Mouse (Mus musculus): ENCODE results near the gene Tas1r3. TPM values are rescaled to one million over a fixed set of nuclear protein-coding genes. Genes with fewer than 3 reads are reported as not detected.
A peak's percentile ranks its signal among the peaks of the same experiment; 100 is the strongest.

Gene Tas1r3
- polyA plus RNA-seq, 1 experiment from 2014 or later = 0.09 TPM

- peaks cover 45% of the 10 kb centered on the region for H3K36me3 ChIP-seq
- H3K4me2 ChIP-seq = no peak overlapping the region
- 89% methylated on average over 4 of the region's 4 CpGs for WGBS
- peaks cover 40% of the 10 kb centered on the region for H3K4me1 ChIP-seq
- H3K9me3 ChIP-seq = no peaks in the 10 kb centered on the region
- H3K27me3 ChIP-seq (replicated peaks) = no peaks in the 10 kb centered on the region
- H3K4me3 ChIP-seq = no peak overlapping the region
- no peak overlapping the region for H3K27ac ChIP-seq (replicated peaks)
- ATAC-seq (ENCODE audit: extremely low read depth, insufficient number of reproducible peaks, low FRiP score, low TSS enrichment) = no peak
- no peak overlapping the region for H3K9ac ChIP-seq
These were observed 32.7 kb upstream of the Tas1r3 start for GRCm38 (mm10) chr4:155895826-155896225.

- Histone ChIP-seq H3K36me3 (peaks cover 39% of the 10 kb centered on the region), H3K9me3 (no peaks in the 10 kb centered on the region), H3K27ac (replicated peaks) (peak overlapping the region; percentile 55; the same call in 1 of the 2 replicates), H3K27me3 (replicated peaks) (no peaks in the 10 kb centered on the region), H3K4me3 (peak overlapping the region; percentile 92; the same call in 1 of the 2 replicates), H3K4me1 (peaks cover 43% of the 10 kb centered on the region), H3K9ac (peak overlapping the region; percentile 62; the same call in 1 of the 2 replicates), H3K4me2 (peak overlapping the region; percentile 91)
- ATAC-seq (ENCODE audit: extremely low read depth, insufficient number of reproducible peaks, low FRiP score, low TSS enrichment) = no peak
- 38% methylated on average over 6 of the region's 6 CpGs for WGBS
These were observed 32.1 kb upstream of the Tas1r3 start for GRCm38 (mm10) chr4:155895216-155895615.

DNA sequence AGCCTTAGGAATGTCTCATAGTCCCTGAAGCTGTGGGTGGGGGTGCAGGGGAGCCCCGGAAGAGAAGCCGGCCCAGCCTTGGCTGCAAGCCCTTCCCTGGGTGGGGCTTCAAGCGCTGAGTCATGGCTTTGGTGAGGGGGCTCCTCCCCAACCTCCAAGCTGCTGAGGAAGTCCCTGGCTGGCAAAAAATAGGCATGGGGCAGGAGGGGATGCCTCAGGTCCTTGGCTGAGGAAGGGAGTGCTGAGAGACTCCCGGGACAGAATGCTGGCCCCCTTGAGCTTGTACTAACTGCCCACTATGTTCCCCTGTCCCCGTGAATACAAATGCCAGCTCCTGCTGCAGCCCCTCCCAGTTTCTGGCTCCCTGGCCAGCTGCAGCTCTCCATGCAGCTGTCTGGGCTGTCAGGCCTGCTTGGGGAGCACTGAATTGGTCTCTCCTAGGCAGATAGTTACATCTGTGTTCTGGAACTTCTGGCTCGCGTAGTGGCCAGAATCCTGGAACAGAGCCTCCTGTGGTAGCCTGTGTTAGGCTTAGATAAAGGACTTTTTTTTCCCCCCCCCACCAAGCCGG lies 31.2 kb upstream of the Tas1r3 start:
- no peak for ATAC-seq (ENCODE audit: extremely low read depth, insufficient number of reproducible peaks, low FRiP score, low TSS enrichment)
- 19% methylated on average over 8 of the region's 8 CpGs for WGBS

GRCm38 (mm10) chr4:155893212-155893690 lies 30.1 kb upstream of the Tas1r3 start:
- Histone ChIP-seq H3K9ac (peak overlapping the region; percentile 93), H3K9me3 (no peaks in the 10 kb centered on the region), H3K27ac (replicated peaks) (no peak overlapping the region), H3K36me3 (peaks cover 39% of the 10 kb centered on the region), H3K27me3 (replicated peaks) (no peaks in the 10 kb centered on the region), H3K4me2 (peak overlapping the region; percentile 91), H3K4me1 (peaks cover 45% of the 10 kb centered on the region), H3K4me3 (peak overlapping the region; percentile 92)
- 70% methylated on average over 8 of the region's 8 CpGs for WGBS
- ATAC-seq (ENCODE audit: extremely low read depth, insufficient number of reproducible peaks, low FRiP score, low TSS enrichment) = no peak

More for the DNA sequence above, 31.2 kb upstream of the Tas1r3 start:
- Histone ChIP-seq H3K27ac (replicated peaks) (peak overlapping the region; percentile 55), H3K36me3 (peaks cover 39% of the 10 kb centered on the region), H3K4me3 (peak overlapping the region; percentile 92), H3K4me2 (peak overlapping the region; percentile 91), H3K9me3 (no peaks in the 10 kb centered on the region), H3K9ac (peak overlapping the region; percentile 64), H3K4me1 (peaks cover 45% of the 10 kb centered on the region), H3K27me3 (replicated peaks) (no peaks in the 10 kb centered on the region)

- H3K4me1 ChIP-seq = peaks cover 45% of the 10 kb centered on the region
- H3K27ac ChIP-seq (replicated peaks) = peak overlapping the region; percentile 99
- WGBS = 5% methylated on average over 37 of the region's 37 CpGs
- peak overlapping the region; percentile 93 for H3K9ac ChIP-seq
- peak overlapping the region; percentile 91 for H3K4me2 ChIP-seq
- H3K36me3 ChIP-seq = peaks cover 41% of the 10 kb centered on the region
- peak; percentile 2; the same call in 1 of the 2 replicates for ATAC-seq (ENCODE audit: extremely low read depth, insufficient number of reproducible peaks, low FRiP score, low TSS enrichment)
- H3K4me3 ChIP-seq = peak overlapping the region; percentile 92
- no peaks in the 10 kb centered on the region for H3K27me3 ChIP-seq (replicated peaks)
- no peaks in the 10 kb centered on the region for H3K9me3 ChIP-seq
These were observed 29.5 kb upstream of the Tas1r3 start for GRCm38 (mm10) chr4:155892438-155893211.

GRCm38 (mm10) chr4:155892017-155892416 lies 28.9 kb upstream of the Tas1r3 start:
- Histone ChIP-seq H3K36me3 (peaks cover 44% of the 10 kb centered on the region), H3K4me3 (peak overlapping the region; percentile 92), H3K9me3 (no peaks in the 10 kb centered on the region), H3K4me2 (peak overlapping the region; percentile 91), H3K27ac (replicated peaks) (peak overlapping the region; percentile 99), H3K9ac (peak overlapping the region; percentile 93), H3K27me3 (replicated peaks) (no peaks in the 10 kb centered on the region), H3K4me1 (peaks cover 45% of the 10 kb centered on the region)
- under 1% methylated on average over 35 of the region's 56 CpGs for WGBS
- ATAC-seq (ENCODE audit: extremely low read depth, insufficient number of reproducible peaks, low FRiP score, low TSS enrichment) = peak; percentile 86

GRCm38 (mm10) chr4:155891551-155892001 lies 28.4 kb upstream of the Tas1r3 start, which contains the start of the genes Pusl1 and Acap3:
TSS of gene Pusl1 (minus strand) at chr4:155891781.
TSS of gene Acap3 (plus strand) at chr4:155891822.
- WGBS = under 1% methylated on average over 52 of the region's 52 CpGs
- ATAC-seq (ENCODE audit: extremely low read depth, insufficient number of reproducible peaks, low FRiP score, low TSS enrichment) = peak; percentile 84
- no peaks in the 10 kb centered on the region for H3K9me3 ChIP-seq
- no peaks in the 10 kb centered on the region for H3K27me3 ChIP-seq (replicated peaks)
- peak within 1 kb of the TSS; percentile 91 for H3K4me2 ChIP-seq
- peak within 1 kb of the TSS; percentile 92 for H3K4me3 ChIP-seq
- peak within 1 kb of the TSS; percentile 93 for H3K9ac ChIP-seq
- H3K27ac ChIP-seq (replicated peaks) = peak within 1 kb of the TSS; percentile 99
- peaks cover 45% of the 10 kb centered on the region for H3K4me1 ChIP-seq
- H3K36me3 ChIP-seq = peaks cover 44% of the 10 kb centered on the region

GRCm38 (mm10) chr4:155891011-155891471 lies 27.9 kb upstream of the Tas1r3 start:
- peaks cover 45% of the 10 kb centered on the region for H3K4me1 ChIP-seq
- peak overlapping the region; percentile 92 for H3K4me3 ChIP-seq
- no peaks in the 10 kb centered on the region for H3K9me3 ChIP-seq
- peaks cover 44% of the 10 kb centered on the region for H3K36me3 ChIP-seq
- H3K27ac ChIP-seq (replicated peaks) = no peak overlapping the region
- H3K27me3 ChIP-seq (replicated peaks) = no peaks in the 10 kb centered on the region
- peak overlapping the region; percentile 91 for H3K4me2 ChIP-seq
- ATAC-seq (ENCODE audit: extremely low read depth, insufficient number of reproducible peaks, low FRiP score, low TSS enrichment) = no peak
- H3K9ac ChIP-seq = peak overlapping the region; percentile 93
- WGBS = under 1% methylated on average over 30 of the region's 34 CpGs

GRCm38 (mm10) chr4:155889316-155889715 lies 26.2 kb upstream of the Tas1r3 start:
- Histone ChIP-seq H3K4me1 (peaks cover 30% of the 10 kb centered on the region), H3K27me3 (replicated peaks) (no peaks in the 10 kb centered on the region), H3K9me3 (no peaks in the 10 kb centered on the region), H3K36me3 (peaks cover 57% of the 10 kb centered on the region), H3K4me3 (no peak overlapping the region), H3K9ac (no peak overlapping the region), H3K27ac (replicated peaks) (no peak overlapping the region), H3K4me2 (0 out of 2 replicates have a peak overlapping the region, but pooled peaks have one; percentile 91)
- 77% methylated on average over 5 of the region's 5 CpGs for WGBS
- no peak for ATAC-seq (ENCODE audit: extremely low read depth, insufficient number of reproducible peaks, low FRiP score, low TSS enrichment)

DNA sequence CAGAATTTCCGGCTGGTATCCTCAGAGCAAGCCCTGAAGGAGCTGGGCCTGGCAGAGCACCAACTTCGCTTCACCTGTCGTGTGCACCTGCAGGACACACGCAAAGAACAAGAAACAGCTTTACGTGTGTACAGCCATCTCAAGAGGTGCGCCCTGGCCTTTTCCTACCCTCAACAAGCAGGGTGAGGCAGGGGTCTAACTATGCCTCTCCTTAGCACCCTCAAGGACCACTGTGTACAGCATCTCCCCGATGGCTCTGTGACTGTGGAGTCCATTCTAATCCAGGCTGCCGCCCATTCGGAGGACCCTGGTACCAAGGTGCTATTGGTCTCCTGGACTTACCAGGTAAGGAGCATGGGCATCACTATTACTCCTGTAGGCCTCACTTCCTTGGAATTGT lies 25.0 kb upstream of the Tas1r3 start:
- no peak overlapping the region for H3K4me3 ChIP-seq
- ATAC-seq (ENCODE audit: extremely low read depth, insufficient number of reproducible peaks, low FRiP score, low TSS enrichment) = no peak
- H3K9ac ChIP-seq = no peak overlapping the region
- no peaks in the 10 kb centered on the region for H3K9me3 ChIP-seq
- H3K4me2 ChIP-seq = no peak overlapping the region
- peaks cover 24% of the 10 kb centered on the region for H3K4me1 ChIP-seq
- peaks cover 62% of the 10 kb centered on the region for H3K36me3 ChIP-seq
- 91% methylated on average over 9 of the region's 9 CpGs for WGBS
- no peaks in the 10 kb centered on the region for H3K27me3 ChIP-seq (replicated peaks)
- no peak overlapping the region for H3K27ac ChIP-seq (replicated peaks)

- Histone ChIP-seq H3K4me2 (no peak overlapping the region), H3K4me3 (no peak overlapping the region), H3K27ac (replicated peaks) (no peak overlapping the region), H3K4me1 (peaks cover 19% of the 10 kb centered on the region), H3K36me3 (peaks cover 66% of the 10 kb centered on the region), H3K27me3 (replicated peaks) (no peaks in the 10 kb centered on the region), H3K9me3 (no peaks in the 10 kb centered on the region), H3K9ac (no peak overlapping the region)
- 88% methylated on average over 10 of the region's 10 CpGs for WGBS
- no peak for ATAC-seq (ENCODE audit: extremely low read depth, insufficient number of reproducible peaks, low FRiP score, low TSS enrichment)
These were observed 24.5 kb upstream of the Tas1r3 start for GRCm38 (mm10) chr4:155887674-155888073.
